Mouse (Mus musculus): ENCODE measurements around the gene Bsg. TPM values are rescaled to one million over a fixed set of nuclear protein-coding genes. Genes with fewer than 3 reads are reported as not detected.

Bsg gene
- polyA plus RNA-seq, 1 experiment, result 1,268 TPM

GRCm38 (mm10) chr10:79735361-79735760 is 31.1 kb downstream of the Bsg start:
- Histone ChIP-seq H3K79me2 (ENCODE audit: control insufficient read depth, insufficient read depth) (no peaks in the 10 kb centered on the region), H3K4me2 (ENCODE audit: low read depth) (no peak overlapping the region), H3K27me3 (ENCODE audit: control insufficient read depth, insufficient read depth, insufficient read length) (no peaks in the 10 kb centered on the region), H3K4me3 (no peak overlapping the region), H3ac (ENCODE audit: control insufficient read depth, insufficient read length) (no peak overlapping the region), H3K36me3 (ENCODE audit: control insufficient read depth, insufficient read depth) (peaks cover 28% of the 10 kb centered on the region)
- TF ChIP-seq TCF12 (IDR thresholded peaks at IDR 0.05; ENCODE audit: insufficient read depth, poor library complexity, severe bottlenecking) (no peak), MAX (IDR thresholded peaks at IDR 0.05; ENCODE audit: low read depth) (no peak), MYOG (IDR thresholded peaks at IDR 0.05; ENCODE audit: control insufficient read depth in 1 of 3, insufficient read depth in 1 of 3, insufficient read length in 2 of 3, low read depth in 2 of 3) (no peak), CEBPB (IDR thresholded peaks at IDR 0.05; ENCODE audit: insufficient read depth, poor library complexity, severe bottlenecking) (no peak), TCF3 (IDR thresholded peaks at IDR 0.05; ENCODE audit: insufficient read length, low read depth) (no peak), E2F4 (IDR thresholded peaks at IDR 0.05; ENCODE audit: insufficient read depth) (no peak), POLR2A (IDR thresholded peaks at IDR 0.05; ENCODE audit: insufficient read length, low read depth) (no peak), SRF (IDR thresholded peaks at IDR 0.05; ENCODE audit: control insufficient read depth, insufficient read length, low read depth) (no peak), REST (IDR thresholded peaks at IDR 0.05; ENCODE audit: insufficient read depth, insufficient read length) (no peak), MYOD1 (IDR thresholded peaks at IDR 0.05; ENCODE audit: control insufficient read depth in 1 of 3, insufficient read length in 2 of 3, low read depth in 2 of 3) (no peak), POLR2AphosphoS2 (IDR thresholded peaks at IDR 0.05; ENCODE audit: insufficient read length, low read depth) (no peak), USF1 (IDR thresholded peaks at IDR 0.05; ENCODE audit: low read depth) (no peak)

- no peak overlapping the region for H3K4me2 ChIP-seq (ENCODE audit: low read depth)
- no peaks in the 10 kb centered on the region for H3K79me2 ChIP-seq (ENCODE audit: control insufficient read depth, insufficient read depth)
- H3K4me3 ChIP-seq, result no peak overlapping the region
- H3ac ChIP-seq (ENCODE audit: control insufficient read depth, insufficient read length), result no peak overlapping the region
- TF ChIP-seq REST (IDR thresholded peaks at IDR 0.05; ENCODE audit: insufficient read depth, insufficient read length), result no peak
- TF ChIP-seq POLR2AphosphoS2 (IDR thresholded peaks at IDR 0.05; ENCODE audit: insufficient read length, low read depth), result no peak
- TF ChIP-seq CEBPB (IDR thresholded peaks at IDR 0.05; ENCODE audit: insufficient read depth, poor library complexity, severe bottlenecking), result no peak
- no peak for TF ChIP-seq TCF3 (IDR thresholded peaks at IDR 0.05; ENCODE audit: insufficient read length, low read depth)
- TF ChIP-seq MAX (IDR thresholded peaks at IDR 0.05; ENCODE audit: low read depth), result no peak
- no peak for TF ChIP-seq TCF12 (IDR thresholded peaks at IDR 0.05; ENCODE audit: insufficient read depth, poor library complexity, severe bottlenecking)
- no peak for TF ChIP-seq SRF (IDR thresholded peaks at IDR 0.05; ENCODE audit: control insufficient read depth, insufficient read length, low read depth)
- TF ChIP-seq USF1 (IDR thresholded peaks at IDR 0.05; ENCODE audit: low read depth), result no peak
- no peak for TF ChIP-seq POLR2A (IDR thresholded peaks at IDR 0.05; ENCODE audit: insufficient read length, low read depth)
- no peak for TF ChIP-seq MYOG (IDR thresholded peaks at IDR 0.05; ENCODE audit: control insufficient read depth in 1 of 3, insufficient read depth in 1 of 3, insufficient read length in 2 of 3, low read depth in 2 of 3)
- no peak for TF ChIP-seq MYOD1 (IDR thresholded peaks at IDR 0.05; ENCODE audit: control insufficient read depth in 1 of 3, insufficient read length in 2 of 3, low read depth in 2 of 3)
- no peak for TF ChIP-seq E2F4 (IDR thresholded peaks at IDR 0.05; ENCODE audit: insufficient read depth)
- no peaks in the 10 kb centered on the region for H3K27me3 ChIP-seq (ENCODE audit: control insufficient read depth, insufficient read depth, insufficient read length)
- H3K36me3 ChIP-seq (ENCODE audit: control insufficient read depth, insufficient read depth), result peaks cover 40% of the 10 kb centered on the region
Measured at GRCm38 (mm10) chr10:79736706-79737105, 32.4 kb downstream of the Bsg start.

GRCm38 (mm10) chr10:79738259-79738658 is 34.0 kb downstream of the Bsg start:
- H3K79me2 ChIP-seq (ENCODE audit: control insufficient read depth, insufficient read depth), result no peaks in the 10 kb centered on the region
- no peak overlapping the region for H3K4me2 ChIP-seq (ENCODE audit: low read depth)
- H3ac ChIP-seq (ENCODE audit: control insufficient read depth, insufficient read length), result no peak overlapping the region
- H3K27me3 ChIP-seq (ENCODE audit: control insufficient read depth, insufficient read depth, insufficient read length), result no peaks in the 10 kb centered on the region
- no peak overlapping the region for H3K4me3 ChIP-seq
- TF ChIP-seq USF1 (IDR thresholded peaks at IDR 0.05; ENCODE audit: low read depth) (no peak), TCF3 (IDR thresholded peaks at IDR 0.05; ENCODE audit: insufficient read length, low read depth) (no peak)
- H3K36me3 ChIP-seq (ENCODE audit: control insufficient read depth, insufficient read depth), result peaks cover 40% of the 10 kb centered on the region

GRCm38 (mm10) chr10:79739234-79739633 is 34.9 kb downstream of the Bsg start:
- H3ac ChIP-seq (ENCODE audit: control insufficient read depth, insufficient read length), result no peak overlapping the region
- no peak overlapping the region for H3K4me2 ChIP-seq (ENCODE audit: low read depth)
- H3K79me2 ChIP-seq (ENCODE audit: control insufficient read depth, insufficient read depth), result no peaks in the 10 kb centered on the region
- no peak overlapping the region for H3K4me3 ChIP-seq
- TF ChIP-seq USF1 (IDR thresholded peaks at IDR 0.05; ENCODE audit: low read depth) (no peak), MYOD1 (IDR thresholded peaks at IDR 0.05; ENCODE audit: control insufficient read depth in 1 of 3, insufficient read length in 2 of 3, low read depth in 2 of 3) (no peak), POLR2A (IDR thresholded peaks at IDR 0.05; ENCODE audit: insufficient read length, low read depth) (peak; percentile 17), MYOG (IDR thresholded peaks at IDR 0.05; ENCODE audit: control insufficient read depth in 1 of 3, insufficient read depth in 1 of 3, insufficient read length in 2 of 3, low read depth in 2 of 3) (peak in 1 of 3 experiments; percentile 29)
- no peaks in the 10 kb centered on the region for H3K27me3 ChIP-seq (ENCODE audit: control insufficient read depth, insufficient read depth, insufficient read length)
- H3K36me3 ChIP-seq (ENCODE audit: control insufficient read depth, insufficient read depth), result peaks cover 40% of the 10 kb centered on the region

- TF ChIP-seq POLR2A (IDR thresholded peaks at IDR 0.05; ENCODE audit: insufficient read length, low read depth), result no peak
- TF ChIP-seq REST (IDR thresholded peaks at IDR 0.05; ENCODE audit: insufficient read depth, insufficient read length), result no peak
- no peak for TF ChIP-seq MYOG (IDR thresholded peaks at IDR 0.05; ENCODE audit: control insufficient read depth in 1 of 3, insufficient read depth in 1 of 3, insufficient read length in 2 of 3, low read depth in 2 of 3)
- Histone ChIP-seq H3K4me2 (ENCODE audit: low read depth) (no peak overlapping the region), H3K4me3 (no peak overlapping the region), H3K36me3 (ENCODE audit: control insufficient read depth, insufficient read depth) (peaks cover 40% of the 10 kb centered on the region), H3K79me2 (ENCODE audit: control insufficient read depth, insufficient read depth) (peaks cover 6% of the 10 kb centered on the region), H3K27me3 (ENCODE audit: control insufficient read depth, insufficient read depth, insufficient read length) (no peaks in the 10 kb centered on the region), H3ac (ENCODE audit: control insufficient read depth, insufficient read length) (no peak overlapping the region)
Measured at GRCm38 (mm10) chr10:79740863-79741262, 36.6 kb downstream of the Bsg start.
